Mouse (Mus musculus): ENCODE measurements around the gene Depdc7.

DNA sequence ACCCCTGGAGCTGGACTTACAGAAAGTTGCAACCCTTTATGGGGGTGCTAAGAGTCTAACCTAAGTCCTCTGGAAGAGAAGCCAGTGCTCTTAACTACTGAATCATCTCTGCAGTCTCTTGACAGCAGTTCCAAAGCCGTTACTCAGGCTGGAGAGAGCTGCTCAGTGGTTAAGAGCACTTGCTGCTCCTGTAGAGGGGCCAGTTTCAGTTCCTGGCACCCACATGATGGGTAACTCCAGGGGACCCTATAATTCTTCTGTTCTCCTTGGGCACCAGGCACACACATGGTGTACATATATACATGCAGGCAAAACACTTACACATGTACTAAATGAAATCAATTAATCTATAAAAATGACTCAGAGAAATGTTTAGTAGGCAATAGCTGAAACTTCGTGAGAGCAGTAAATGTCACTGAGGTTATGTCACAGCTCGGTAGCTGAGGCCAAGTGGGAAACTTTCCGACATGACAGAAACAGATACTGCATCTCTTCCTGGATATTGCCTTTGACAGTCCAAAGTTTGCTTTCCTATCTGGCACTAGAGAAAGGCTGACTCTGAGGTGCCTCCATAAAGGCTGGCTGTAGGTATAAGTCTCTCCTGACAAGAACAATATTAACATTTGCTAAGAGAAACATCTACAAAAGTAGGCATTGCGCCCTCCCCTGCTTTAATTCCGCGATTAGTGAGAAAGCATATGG, 2.3 kb downstream of the Depdc7 start:
- TF ChIP-seq EP300 (IDR thresholded peaks at IDR 0.05; ENCODE audit: low read depth) = no peak
- TF ChIP-seq CTCF (IDR thresholded peaks at IDR 0.05; ENCODE audit: low read depth) = no peak
